Mouse (Mus musculus) ovary, postnatal 36 days (tissue): ENCODE measurements around the gene Lrrc20.

ENCODE experiments used
- DNase-seq: peaks from one replicate; pipeline ENCODE4 v3.0.0; 2022; ENCODE audit warnings: low spot score, mixed read lengths

Lrrc20 gene

DNA sequence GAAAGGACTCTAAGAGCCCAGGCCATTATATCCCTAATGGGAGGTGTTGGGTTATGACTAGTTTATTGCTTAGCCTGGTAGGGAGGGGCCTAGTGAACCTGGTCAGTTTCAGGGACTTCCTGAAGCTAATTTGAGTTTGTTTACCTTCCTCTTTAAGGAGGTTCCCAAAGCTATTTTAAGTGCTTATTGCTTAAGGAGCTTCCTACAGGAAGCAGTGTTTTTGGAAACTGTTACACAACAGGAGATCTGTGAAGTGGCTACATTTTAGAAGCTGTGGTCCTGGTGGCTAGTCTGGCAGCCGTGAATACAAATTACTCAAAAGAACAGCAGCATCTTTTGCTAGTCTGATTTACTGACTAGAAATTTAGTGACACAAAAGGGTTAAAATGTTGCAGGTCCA, 1.3 kb upstream of the Lrrc20 start:
- no peak for DNase-seq

GRCm38 (mm10) chr10:61476440-61477165, 1.0 kb downstream of the Lrrc20 start:
- DNase-seq, result no peak

- DNase-seq, result no peak
These were observed 3.9 kb downstream of the Lrrc20 start for GRCm38 (mm10) chr10:61479461-61479860.

GRCm38 (mm10) chr10:61479927-61480326, 4.3 kb downstream of the Lrrc20 start:
- no peak for DNase-seq

DNA sequence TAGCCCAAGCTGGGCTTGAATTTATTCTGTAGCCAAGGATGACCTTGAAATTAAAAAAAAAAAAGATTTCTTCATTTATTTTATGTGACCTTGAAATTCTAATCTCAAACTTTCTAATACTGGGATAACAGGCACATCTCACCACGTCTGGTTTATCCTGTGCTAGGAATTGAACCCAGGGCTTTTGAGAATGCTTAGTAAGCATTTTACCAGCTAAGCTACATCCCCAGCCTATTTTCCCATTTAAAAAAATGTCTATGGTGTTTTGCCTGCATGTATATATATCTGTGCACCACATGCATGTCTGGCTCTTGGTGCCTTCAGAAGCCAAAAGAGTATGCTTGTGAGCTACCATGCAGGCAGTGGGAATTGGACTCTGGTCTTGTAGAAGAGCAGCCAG, 4.9 kb downstream of the Lrrc20 start:
- DNase-seq, result no peak

GRCm38 (mm10) chr10:61482771-61483170, 7.2 kb downstream of the Lrrc20 start:
- DNase-seq, result no peak

- no peak for DNase-seq
These were observed 9.2 kb downstream of the Lrrc20 start for GRCm38 (mm10) chr10:61484801-61485200.

GRCm38 (mm10) chr10:61486551-61487339, 11.1 kb downstream of the Lrrc20 start:
- DNase-seq, result no peak

- DNase-seq, result no peak
These were observed 13.0 kb downstream of the Lrrc20 start for GRCm38 (mm10) chr10:61488522-61489110.

- no peak for DNase-seq
These were observed 16.0 kb downstream of the Lrrc20 start for GRCm38 (mm10) chr10:61491573-61491972.

GRCm38 (mm10) chr10:61492040-61492439, 16.4 kb downstream of the Lrrc20 start:
- DNase-seq, result peak; percentile 75

DNA sequence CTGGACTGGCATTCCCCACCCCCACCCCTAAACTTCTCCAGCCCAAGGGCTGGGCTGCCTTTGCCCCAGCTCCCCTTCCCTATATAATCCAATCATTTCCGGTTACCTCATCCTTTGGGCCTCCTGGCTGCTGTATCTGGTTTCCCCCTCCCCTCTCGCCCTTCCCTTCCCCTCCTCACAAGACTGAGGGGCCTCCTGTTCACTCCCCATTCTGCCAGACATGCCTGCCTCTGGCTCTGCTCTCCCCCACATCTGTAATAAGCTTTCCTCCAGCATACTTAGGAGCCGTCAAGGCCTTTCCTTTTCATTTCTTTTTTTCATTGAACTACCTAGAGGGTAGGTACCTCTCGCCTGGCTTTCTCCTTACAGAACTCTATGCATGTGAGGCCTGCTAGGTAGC, 19.9 kb downstream of the Lrrc20 start:
- DNase-seq, result no peak

- no peak for DNase-seq
These were observed 20.6 kb downstream of the Lrrc20 start for GRCm38 (mm10) chr10:61496231-61496630.

DNA sequence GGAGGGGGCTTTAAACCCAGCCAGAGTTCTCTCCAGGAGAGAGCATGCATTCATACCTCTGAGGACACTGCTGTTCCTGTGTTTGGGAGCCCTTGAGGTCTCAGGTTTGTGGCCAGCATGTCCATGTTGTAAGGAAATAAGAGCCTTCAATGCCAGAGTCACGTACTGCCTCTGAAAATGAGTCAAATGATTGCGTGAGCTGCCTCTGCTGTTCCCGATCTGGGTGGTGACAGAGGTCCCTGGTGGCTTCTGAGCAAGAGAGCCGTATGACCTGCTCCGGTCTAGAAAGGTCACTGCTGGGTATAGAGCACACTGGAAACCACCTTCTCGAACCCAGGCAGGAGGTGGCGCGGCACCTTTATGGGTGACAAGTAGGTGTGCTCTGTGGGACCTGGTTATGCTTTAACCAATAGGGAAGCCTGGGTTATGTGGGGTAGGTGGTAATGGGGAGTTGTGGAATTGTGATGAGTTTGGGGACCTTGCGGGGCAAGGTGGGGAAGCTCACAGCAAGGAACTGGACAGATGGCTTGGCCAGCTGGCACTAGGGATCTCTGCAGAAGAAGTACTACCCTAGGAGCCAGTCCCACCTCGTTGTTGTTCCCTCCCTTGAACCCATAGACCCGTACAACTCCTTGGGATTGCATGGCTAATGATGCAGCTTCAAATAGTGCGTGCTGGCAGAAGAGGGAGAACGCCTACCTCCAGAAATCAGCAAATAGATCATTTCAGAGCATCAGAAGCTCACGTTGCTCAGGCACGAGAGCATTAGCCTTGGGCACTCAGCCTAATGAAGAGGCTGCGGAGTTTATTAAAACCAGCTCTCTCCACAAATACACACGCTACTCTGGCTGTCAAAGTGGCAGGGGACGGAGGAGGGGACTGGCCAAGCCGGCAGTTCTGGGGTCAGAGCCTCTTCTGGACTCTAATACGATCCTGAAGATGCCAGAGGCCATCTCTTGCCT, 24.2 kb downstream of the Lrrc20 start:
- DNase-seq, result no peak

GRCm38 (mm10) chr10:61500756-61501155, 25.2 kb downstream of the Lrrc20 start:
- DNase-seq, result no peak

DNA sequence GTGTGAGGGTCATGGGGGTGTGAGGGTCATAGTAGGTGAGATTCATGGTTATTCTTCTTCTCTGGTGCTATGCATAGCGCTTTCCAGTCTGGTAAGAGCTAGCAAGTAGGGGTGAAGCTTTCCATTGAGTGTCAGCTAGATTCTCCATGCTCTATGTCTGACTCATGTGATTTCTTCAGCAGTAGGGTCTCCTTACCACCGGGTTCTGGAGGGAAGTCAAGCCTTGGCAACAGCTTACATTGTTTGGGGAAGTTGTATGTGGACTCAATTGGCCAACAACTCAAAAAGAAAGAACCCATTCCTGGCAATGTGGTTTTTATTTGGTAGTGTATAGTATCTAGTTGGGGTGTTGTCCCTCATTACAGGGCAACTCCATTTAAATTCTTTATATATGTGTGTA, 28.5 kb downstream of the Lrrc20 start:
- DNase-seq, result no peak

DNA sequence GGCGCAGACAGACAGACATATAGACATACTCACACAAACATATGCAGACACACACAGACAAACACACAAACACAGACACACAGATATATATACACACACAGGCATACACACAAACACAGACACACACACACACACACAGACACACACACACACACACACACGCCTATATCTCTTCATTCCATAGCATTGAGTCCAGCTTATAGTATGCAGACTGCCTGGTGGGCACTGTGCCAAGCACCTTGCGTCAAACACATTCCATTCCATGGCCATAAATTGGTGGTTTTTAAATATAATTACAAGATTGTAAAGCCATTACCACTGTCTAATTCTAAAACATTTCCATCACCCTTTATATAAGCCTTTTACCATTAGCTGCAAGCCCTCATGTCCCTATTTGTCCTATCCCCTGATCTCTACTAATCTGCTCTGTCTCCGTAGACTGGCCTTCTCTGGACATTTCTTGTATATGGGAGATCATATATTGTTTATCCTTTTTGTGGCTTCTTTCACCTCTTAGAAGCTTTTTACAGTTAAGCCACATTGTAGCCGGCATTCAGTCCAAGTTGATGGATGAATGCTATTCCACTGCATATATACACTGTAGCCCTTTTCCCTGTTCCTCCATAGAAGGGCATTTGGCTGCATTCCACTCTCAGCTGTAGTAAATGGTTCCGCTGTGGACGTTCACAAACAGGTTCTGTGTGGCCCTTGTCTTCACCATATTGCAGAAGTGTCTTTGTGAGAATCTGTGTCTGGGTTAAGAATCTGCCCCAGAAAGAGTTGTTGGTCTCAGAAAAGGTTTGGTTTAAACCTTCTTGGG, 31.0 kb downstream of the Lrrc20 start:
- DNase-seq, result no peak

DNA sequence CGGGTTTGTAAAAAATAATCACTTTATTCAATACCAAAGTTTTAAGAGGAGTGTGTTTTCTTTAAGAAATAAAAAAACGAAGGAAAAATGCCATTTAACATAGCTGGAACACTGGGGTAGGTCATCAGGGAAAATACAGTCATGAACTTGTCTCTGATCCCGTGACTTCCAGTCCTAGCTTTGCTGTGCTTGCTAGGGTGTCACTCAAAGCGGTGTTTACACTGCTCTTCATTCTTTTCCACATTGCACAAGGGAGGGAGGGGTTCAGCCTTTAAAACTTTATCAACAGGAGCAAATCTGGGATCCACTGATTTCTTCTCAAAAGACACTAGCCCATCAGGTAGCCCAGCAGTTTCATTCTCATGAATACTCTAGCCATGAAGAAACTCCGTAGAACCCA, 34.3 kb downstream of the Lrrc20 start:
- DNase-seq, result no peak

DNA sequence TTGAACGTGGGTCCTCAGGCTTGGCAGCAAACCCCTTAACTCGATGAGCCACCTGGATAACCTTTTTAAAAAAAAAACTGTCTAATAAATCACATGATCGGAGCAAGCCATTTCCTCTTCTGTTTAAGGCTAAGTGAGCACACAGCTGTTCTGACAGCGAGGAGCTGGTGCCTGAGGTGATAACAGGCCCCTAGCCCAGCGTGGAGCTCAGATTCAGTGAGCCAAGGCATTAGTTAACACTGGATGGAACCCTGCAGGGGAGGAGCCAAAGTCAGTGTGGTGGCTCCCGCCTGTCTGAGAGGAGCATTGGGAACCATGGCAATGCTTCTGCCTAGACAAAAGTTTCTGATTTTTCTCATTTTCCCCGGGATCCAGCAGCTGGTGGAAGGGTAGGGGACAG, 35.2 kb downstream of the Lrrc20 start:
- no peak for DNase-seq

DNA sequence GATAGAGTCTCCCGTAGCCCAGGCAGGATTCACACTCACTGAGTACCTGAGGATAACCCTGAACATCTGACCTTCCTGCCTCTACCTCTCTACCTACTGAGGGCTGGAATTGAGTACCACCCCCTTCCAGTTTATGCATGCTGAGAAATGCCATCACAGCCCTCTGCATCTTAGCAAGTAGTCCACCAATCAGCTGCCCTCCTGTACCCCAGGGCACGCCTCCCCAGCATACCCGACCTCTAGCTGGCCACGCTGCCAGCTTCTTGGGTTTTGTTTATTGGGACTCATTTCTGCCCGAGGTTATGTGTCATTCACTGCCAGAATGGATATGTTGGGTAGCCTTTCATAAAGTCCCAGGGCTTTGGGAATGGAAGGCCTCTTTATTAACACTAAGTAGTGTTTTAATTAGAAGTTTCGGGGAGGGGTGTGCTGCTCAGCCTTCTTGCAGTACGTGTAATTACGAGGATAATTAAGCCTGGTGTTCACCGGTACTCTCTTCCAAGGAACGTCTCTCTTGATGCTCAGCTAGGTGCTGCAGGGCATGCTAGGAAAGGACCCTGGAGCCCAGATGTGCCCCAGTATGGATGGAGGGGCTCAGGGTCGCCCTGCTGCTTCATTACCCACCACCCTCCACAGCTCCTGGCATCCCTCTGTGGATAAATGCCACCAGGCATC, 36.8 kb downstream of the Lrrc20 start:
- DNase-seq, result no peak

GRCm38 (mm10) chr10:61516866-61517265, 41.3 kb downstream of the Lrrc20 start:
- DNase-seq, result no peak
